Mouse (Mus musculus) erythroblast, embryonic 14.5 days (primary cell): Measurements from ENCODE around the gene Abcb1b.

Experiments
- GATA1 ChIP-seq: IDR thresholded peaks from 2 replicates; pipeline ENCODE4 v1.6.1; 2012; ENCODE audit warnings: low read length, inconsistent platforms, mixed read lengths
- TAL1 ChIP-seq: IDR thresholded peaks from 3 replicates; pipeline ENCODE4 v1.6.1; 2012; ENCODE audit warnings: low read length, inconsistent platforms, mixed read lengths

GRCm38 (mm10) chr5:8805742-8806141 is 7.8 kb downstream of the Abcb1b start:
- TF ChIP-seq GATA1 (no peak), TAL1 (no peak)
